Mouse (Mus musculus): ENCODE measurements around the gene Mpdu1. TPM values are rescaled to one million over a fixed set of nuclear protein-coding genes. Genes with fewer than 3 reads are reported as not detected.

Gene Mpdu1
- polyA plus RNA-seq, 1 experiment from 2014 or later = 80.9 TPM

- Histone ChIP-seq H3K27ac (peak overlapping the region; percentile 36), H3K4me3 (replicated peaks) (0 out of 2 replicates have a peak overlapping the region, but pooled peaks have one; percentile 2)
- 82% methylated on average over 10 of the region's 10 CpGs for WGBS
These were observed 5.6 kb downstream of the Mpdu1 start for GRCm38 (mm10) chr11:69656617-69657461.

DNA sequence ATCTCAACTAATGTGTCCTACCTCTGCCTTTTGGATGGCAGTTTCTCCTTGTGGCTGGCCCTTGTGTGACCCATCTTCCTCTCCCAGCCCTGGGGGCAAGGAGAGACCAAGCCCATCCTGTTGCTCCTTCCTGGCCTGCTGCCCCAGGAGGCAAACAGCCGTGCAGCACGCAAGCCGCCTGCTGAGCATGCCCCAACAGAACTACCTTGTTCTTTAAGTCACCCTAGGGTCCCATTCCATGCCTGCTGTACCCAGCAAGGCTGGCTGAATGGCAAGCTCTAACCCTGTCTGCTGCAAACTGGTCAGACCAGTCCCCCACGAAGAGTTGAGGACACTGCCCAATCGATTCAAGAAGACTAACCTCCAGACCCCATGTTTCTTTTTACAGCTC, 6.4 kb downstream of the Mpdu1 start:
- H3K4me1 ChIP-seq = peaks cover 19% of the 10 kb centered on the region
- no peak overlapping the region for H3K27ac ChIP-seq
- H3K4me2 ChIP-seq = no peak overlapping the region
- H3K9ac ChIP-seq = no peak overlapping the region
- no peaks in the 10 kb centered on the region for H3K27me3 ChIP-seq
- ATAC-seq (ENCODE audit: low FRiP score) = no peak
- H3K36me3 ChIP-seq (replicated peaks) = peaks cover 70% of the 10 kb centered on the region
- 87% methylated on average over 5 of the region's 5 CpGs for whole genome bisulfite sequencing
- H3K4me3 ChIP-seq (replicated peaks) = no peak overlapping the region
- H3K9me3 ChIP-seq = no peaks in the 10 kb centered on the region

More at GRCm38 (mm10) chr11:69656617-69657461, 5.6 kb downstream of the Mpdu1 start:
- Histone ChIP-seq H3K9ac (no peak overlapping the region), H3K9me3 (no peaks in the 10 kb centered on the region), H3K4me2 (no peak overlapping the region), H3K4me1 (peaks cover 27% of the 10 kb centered on the region), H3K27me3 (no peaks in the 10 kb centered on the region), H3K36me3 (replicated peaks) (peaks cover 62% of the 10 kb centered on the region)
- ATAC-seq (ENCODE audit: low FRiP score) = no peak

DNA sequence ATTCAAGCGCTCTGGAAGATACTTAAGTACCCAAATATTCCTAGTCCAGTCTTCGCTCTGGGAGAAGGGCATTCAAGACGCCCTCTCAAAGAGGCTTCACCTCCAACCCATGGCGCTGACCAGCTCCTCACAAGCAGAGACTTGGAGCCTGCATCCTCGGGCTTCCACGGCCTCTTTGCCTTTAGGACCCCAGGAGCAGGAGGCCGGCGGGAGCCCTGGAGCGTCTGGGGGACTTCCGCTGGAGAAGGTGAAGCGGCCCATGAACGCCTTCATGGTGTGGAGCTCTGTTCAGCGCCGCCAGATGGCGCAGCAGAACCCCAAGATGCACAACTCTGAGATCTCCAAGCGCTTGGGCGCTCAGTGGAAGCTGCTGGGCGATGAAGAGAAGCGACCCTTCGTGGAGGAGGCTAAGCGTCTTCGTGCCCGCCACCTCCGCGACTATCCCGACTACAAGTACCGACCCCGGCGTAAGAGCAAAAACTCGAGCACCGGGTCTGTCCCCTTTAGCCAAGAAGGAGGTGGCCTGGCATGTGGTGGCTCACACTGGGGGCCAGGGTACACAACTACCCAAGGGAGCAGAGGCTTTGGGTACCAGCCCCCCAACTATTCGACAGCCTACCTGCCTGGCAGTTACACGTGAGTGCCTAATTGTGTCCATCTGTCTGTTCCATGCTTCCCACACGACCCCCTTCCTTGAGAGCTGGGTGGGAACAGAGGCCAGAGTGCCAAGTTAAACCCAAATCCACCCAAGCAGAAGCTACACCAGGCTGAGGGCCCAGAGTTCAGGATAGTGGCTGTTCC, 7.0 kb downstream of the Mpdu1 start, which contains the start of gene Sox15:
Gene Sox15, plus strand, starts transcription at position 51 of the 801 bp plus-strand sequence.
- H3K9me3 ChIP-seq = no peaks in the 10 kb centered on the region
- peak; percentile 79 for ATAC-seq (ENCODE audit: low FRiP score)
- H3K9ac ChIP-seq = no peak within 1 kb of the TSS
- H3K4me1 ChIP-seq = peaks cover 16% of the 10 kb centered on the region
- 25% methylated on average over 34 of the region's 34 CpGs for WGBS
- H3K36me3 ChIP-seq (replicated peaks) = peaks cover 76% of the 10 kb centered on the region
- H3K4me2 ChIP-seq = no peak within 1 kb of the TSS
- H3K27me3 ChIP-seq = no peaks in the 10 kb centered on the region
- peak within 1 kb of the TSS; percentile 46; the same call in 1 of the 2 replicates for H3K27ac ChIP-seq
- no peak within 1 kb of the TSS; the same call in 1 of the 2 replicates for H3K4me3 ChIP-seq (replicated peaks)

DNA sequence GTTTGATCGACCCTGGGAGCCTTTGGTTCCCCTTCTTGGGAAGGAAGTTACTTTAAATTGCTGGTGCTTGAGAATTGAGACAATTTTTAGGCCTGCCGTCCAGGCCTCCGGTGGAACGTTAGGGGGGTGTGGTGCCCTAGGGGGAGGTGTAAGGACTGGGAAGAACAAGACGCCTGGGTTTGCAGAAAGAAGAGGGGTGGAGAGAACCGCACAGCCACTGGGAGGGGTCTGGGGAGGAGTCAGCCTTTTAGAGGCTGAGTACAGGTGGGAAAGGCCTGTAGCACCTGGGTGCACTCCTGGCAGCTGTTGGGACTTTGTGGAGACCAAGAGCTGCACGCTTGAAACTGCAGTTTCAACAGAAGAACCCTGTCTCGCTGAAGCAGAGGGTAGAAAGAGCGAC, 7.7 kb downstream of the Mpdu1 start:
- 43% methylated on average over 9 of the region's 9 CpGs for WGBS
- Histone ChIP-seq H3K4me3 (replicated peaks) (no peak overlapping the region), H3K27ac (peak overlapping the region; percentile 46; the same call in 1 of the 2 replicates), H3K36me3 (replicated peaks) (peaks cover 83% of the 10 kb centered on the region), H3K9me3 (no peaks in the 10 kb centered on the region), H3K4me1 (peaks cover 16% of the 10 kb centered on the region), H3K9ac (no peak overlapping the region), H3K27me3 (no peaks in the 10 kb centered on the region), H3K4me2 (no peak overlapping the region)
- no peak for ATAC-seq (ENCODE audit: low FRiP score)

GRCm38 (mm10) chr11:69653399-69653798, 9.0 kb downstream of the Mpdu1 start:
- H3K4me3 ChIP-seq (replicated peaks) = no peak overlapping the region
- ATAC-seq (ENCODE audit: low FRiP score) = no peak

GRCm38 (mm10) chr11:69645860-69646259, 16.6 kb downstream of the Mpdu1 start:
- Histone ChIP-seq H3K4me2 (no peak overlapping the region), H3K4me3 (replicated peaks) (no peak overlapping the region), H3K9ac (no peak overlapping the region), H3K27me3 (no peaks in the 10 kb centered on the region), H3K9me3 (no peaks in the 10 kb centered on the region), H3K4me1 (no peaks in the 10 kb centered on the region), H3K36me3 (replicated peaks) (peaks cover 97% of the 10 kb centered on the region), H3K27ac (no peak overlapping the region)
- ATAC-seq (ENCODE audit: low FRiP score) = no peak
- 96% methylated on average over 5 of the region's 5 CpGs for WGBS

More at GRCm38 (mm10) chr11:69653399-69653798, 9.0 kb downstream of the Mpdu1 start:
- WGBS = 68% methylated on average over 5 of the region's 5 CpGs
- H3K9ac ChIP-seq = no peak overlapping the region
- no peaks in the 10 kb centered on the region for H3K9me3 ChIP-seq
- no peak overlapping the region; the same call in 1 of the 2 replicates for H3K27ac ChIP-seq
- H3K4me1 ChIP-seq = peaks cover 16% of the 10 kb centered on the region
- H3K27me3 ChIP-seq = no peaks in the 10 kb centered on the region
- H3K4me2 ChIP-seq = no peak overlapping the region
- peaks cover 88% of the 10 kb centered on the region for H3K36me3 ChIP-seq (replicated peaks)

DNA sequence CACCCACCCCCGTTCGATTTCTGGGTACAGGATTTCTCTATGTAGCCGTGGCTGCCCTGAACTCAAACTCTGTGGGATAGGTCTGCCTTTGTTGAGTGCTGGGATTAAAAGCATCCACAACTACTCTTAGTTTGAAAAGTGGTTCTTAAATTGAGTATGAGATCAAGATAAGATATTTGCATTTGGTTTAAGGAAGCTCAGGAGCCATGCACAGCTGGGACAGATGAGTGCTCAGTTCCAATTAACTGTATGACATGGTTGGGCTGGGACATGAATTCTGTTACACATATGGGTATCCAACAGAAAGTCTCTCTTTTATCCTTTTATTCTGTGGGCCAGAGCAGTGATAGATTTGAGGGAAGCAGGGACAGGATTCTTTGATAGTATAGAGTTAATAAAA, 27.0 kb downstream of the Mpdu1 start:
- Histone ChIP-seq H3K4me2 (peak overlapping the region; percentile 60), H3K36me3 (replicated peaks) (peaks cover 30% of the 10 kb centered on the region), H3K4me1 (peaks cover 25% of the 10 kb centered on the region), H3K9ac (no peak overlapping the region; the same call in 1 of the 2 replicates), H3K27ac (no peak overlapping the region), H3K4me3 (replicated peaks) (no peak overlapping the region), H3K27me3 (no peaks in the 10 kb centered on the region), H3K9me3 (no peaks in the 10 kb centered on the region)
- 92% methylated on average over 3 of the region's 3 CpGs for WGBS
- ATAC-seq (ENCODE audit: low FRiP score) = no peak

DNA sequence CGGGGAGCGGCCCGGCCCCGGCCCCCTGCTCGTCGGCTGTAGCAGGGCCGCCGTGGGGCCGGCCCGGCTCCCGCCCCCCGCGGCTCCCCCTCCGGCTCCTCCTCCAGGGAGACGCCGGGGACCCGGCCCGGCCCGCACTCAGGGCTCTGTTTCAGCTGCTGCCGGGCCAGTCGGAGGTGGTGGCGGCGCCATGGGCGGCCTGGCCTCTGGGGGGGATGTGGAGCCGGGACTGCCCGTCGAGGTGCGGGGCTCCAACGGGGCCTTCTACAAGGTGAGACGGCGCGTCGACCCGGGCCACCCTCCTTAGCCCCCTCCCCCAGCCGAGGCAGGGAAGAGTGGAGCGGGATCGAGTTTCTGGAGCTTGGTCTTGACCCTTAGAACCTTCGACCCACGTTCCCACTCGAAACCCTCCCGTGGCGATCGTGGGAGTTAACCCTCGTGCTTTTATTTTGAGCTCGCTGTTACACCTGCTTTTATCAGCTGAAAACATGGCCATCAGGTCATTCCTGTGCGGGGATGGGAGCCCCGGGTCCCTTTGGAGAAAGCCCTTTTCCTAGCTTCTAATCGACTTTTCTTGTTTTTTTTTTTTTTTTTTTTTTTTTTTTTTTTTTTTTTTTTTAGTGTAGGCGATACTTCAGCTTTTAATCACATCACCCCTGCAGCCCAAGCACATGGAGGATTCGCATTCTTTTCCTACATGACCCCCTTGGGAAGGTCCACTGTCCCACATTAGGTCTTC, 29.1 kb downstream of the Mpdu1 start:
- ATAC-seq (ENCODE audit: low FRiP score) = peak; percentile 71
- Histone ChIP-seq H3K4me1 (peaks cover 25% of the 10 kb centered on the region), H3K27me3 (no peaks in the 10 kb centered on the region), H3K36me3 (replicated peaks) (peaks cover 14% of the 10 kb centered on the region), H3K4me2 (peak overlapping the region; percentile 60), H3K4me3 (replicated peaks) (peak overlapping the region; percentile 99), H3K27ac (peak overlapping the region; percentile 98), H3K9me3 (no peaks in the 10 kb centered on the region), H3K9ac (peak overlapping the region; percentile 100)
- under 1% methylated on average over 39 of the region's 50 CpGs for WGBS

GRCm38 (mm10) chr11:69632284-69633089, 30.0 kb downstream of the Mpdu1 start, which contains the start of gene Fxr2:
TSS of gene Fxr2 (plus strand) at chr11:69632990.
- Histone ChIP-seq H3K9ac (peak within 1 kb of the TSS; percentile 100), H3K4me1 (peaks cover 25% of the 10 kb centered on the region), H3K27ac (peak within 1 kb of the TSS; percentile 98), H3K27me3 (no peaks in the 10 kb centered on the region), H3K9me3 (no peaks in the 10 kb centered on the region), H3K4me3 (replicated peaks) (peak within 1 kb of the TSS; percentile 99), H3K36me3 (replicated peaks) (peaks cover 10% of the 10 kb centered on the region), H3K4me2 (peak within 1 kb of the TSS; percentile 60)
- ATAC-seq (ENCODE audit: low FRiP score) = peak; percentile 97
- under 1% methylated on average over 33 of the region's 56 CpGs for WGBS

GRCm38 (mm10) chr11:69629802-69630201, 32.6 kb downstream of the Mpdu1 start:
- peaks cover 12% of the 10 kb centered on the region for H3K4me1 ChIP-seq
- H3K27ac ChIP-seq = no peak overlapping the region
- no peaks in the 10 kb centered on the region for H3K9me3 ChIP-seq
- no peak overlapping the region for H3K9ac ChIP-seq
- no peaks in the 10 kb centered on the region for H3K27me3 ChIP-seq
- no peak for ATAC-seq (ENCODE audit: low FRiP score)
- 63% methylated on average over 1 of the region's 1 CpGs for WGBS
- H3K4me3 ChIP-seq (replicated peaks) = no peak overlapping the region
- H3K36me3 ChIP-seq (replicated peaks) = no peaks in the 10 kb centered on the region
- no peak overlapping the region for H3K4me2 ChIP-seq

DNA sequence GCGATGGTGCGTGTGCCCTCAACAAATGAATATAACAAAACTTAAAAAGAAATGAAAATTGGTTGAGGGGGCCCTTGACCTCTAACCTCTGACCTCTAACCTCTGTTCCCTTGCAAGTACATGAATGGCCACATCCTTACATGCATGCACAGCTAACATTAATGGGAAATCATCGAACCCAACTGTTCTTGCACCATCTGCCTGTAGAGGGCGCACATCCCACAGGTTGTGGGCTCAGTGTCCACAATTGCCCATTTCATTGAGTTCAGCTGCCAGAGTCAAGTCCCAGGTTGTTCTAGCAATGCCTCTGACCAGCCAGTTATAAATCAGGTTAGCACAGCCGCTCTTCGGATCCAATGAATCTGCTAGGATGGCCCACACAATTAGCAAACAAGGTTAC, 34.2 kb downstream of the Mpdu1 start:
- no peak overlapping the region for H3K9ac ChIP-seq
- H3K4me2 ChIP-seq = no peak overlapping the region
- no peaks in the 10 kb centered on the region for H3K36me3 ChIP-seq (replicated peaks)
- no peak overlapping the region for H3K4me3 ChIP-seq (replicated peaks)
- no peak overlapping the region for H3K27ac ChIP-seq
- ATAC-seq (ENCODE audit: low FRiP score) = no peak
- no peaks in the 10 kb centered on the region for H3K4me1 ChIP-seq
- 39% methylated on average over 6 of the region's 6 CpGs for WGBS
- H3K9me3 ChIP-seq = no peaks in the 10 kb centered on the region
- H3K27me3 ChIP-seq = no peaks in the 10 kb centered on the region
